Mouse (Mus musculus) heart, postnatal 4 days (tissue): ENCODE measurements around the gene Asrgl1. TPM values are rescaled to one million over a fixed set of nuclear protein-coding genes. Genes with fewer than 3 reads are reported as not detected.
A peak's percentile ranks its signal among the peaks of the same experiment; 100 is the strongest.

ENCODE experiments used
- DNase-seq: peaks from one replicate; pipeline ENCODE4 v3.0.0; 2021
- total RNA-seq, 2 experiments: library from RNA; stranded (reverse); gene quantifications; 2 replicates each; pipeline ENCODE4 v1.2.3; 2021

The Asrgl1 gene
- total RNA-seq, 2 experiments from 2014 or later = 13.2 to 16.4 TPM

DNA sequence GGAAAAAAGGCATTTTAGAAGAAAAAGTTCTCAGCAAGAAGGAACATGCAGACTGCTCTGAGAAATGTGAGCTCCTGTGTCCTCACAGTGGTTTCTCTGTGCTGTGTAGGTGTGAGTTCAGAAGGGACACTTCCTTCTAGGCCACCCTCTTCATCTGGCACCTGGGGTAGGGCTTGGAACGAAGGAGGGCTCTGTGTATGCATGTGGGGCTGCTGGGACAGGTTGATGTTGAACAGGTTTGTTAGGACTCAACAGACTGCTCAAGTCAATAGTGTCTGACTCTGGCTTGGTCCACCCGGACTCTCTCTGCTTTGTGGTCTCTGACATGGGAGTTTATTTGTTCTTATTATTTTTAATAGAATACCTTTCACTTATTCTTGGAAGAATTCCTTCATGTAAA lies 65.1 kb downstream of the Asrgl1 start:
- DNase-seq = no peak

DNA sequence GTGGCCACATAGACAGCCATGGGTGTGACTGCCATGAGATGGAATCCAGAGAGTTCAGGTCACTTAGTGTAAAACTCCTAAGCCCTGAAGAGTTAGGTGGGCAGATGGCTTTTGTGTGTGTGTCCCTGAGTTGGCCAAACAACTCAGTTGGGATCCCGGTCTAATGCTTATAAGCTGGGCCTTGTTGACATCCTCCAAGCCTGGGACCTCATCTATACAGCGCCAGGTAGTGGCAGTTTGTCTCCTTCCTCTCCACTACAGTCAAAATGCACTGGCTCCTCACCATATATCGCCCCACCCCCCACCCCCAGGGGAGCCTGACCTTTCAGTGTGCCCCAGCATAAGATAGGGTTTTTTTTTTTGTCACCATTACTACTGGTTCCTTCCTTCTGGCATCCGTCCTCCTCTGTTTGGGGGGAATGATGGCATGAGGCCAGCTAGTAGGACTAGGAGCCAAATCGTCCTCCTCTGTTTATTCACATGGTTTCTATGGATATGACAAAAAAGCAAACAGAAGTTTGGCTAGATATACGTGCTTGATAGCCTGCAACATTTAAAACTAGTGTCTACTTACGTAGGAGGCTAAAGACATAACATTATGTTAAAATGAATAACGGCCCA lies 65.6 kb downstream of the Asrgl1 start:
- DNase-seq = peak; percentile 69

DNA sequence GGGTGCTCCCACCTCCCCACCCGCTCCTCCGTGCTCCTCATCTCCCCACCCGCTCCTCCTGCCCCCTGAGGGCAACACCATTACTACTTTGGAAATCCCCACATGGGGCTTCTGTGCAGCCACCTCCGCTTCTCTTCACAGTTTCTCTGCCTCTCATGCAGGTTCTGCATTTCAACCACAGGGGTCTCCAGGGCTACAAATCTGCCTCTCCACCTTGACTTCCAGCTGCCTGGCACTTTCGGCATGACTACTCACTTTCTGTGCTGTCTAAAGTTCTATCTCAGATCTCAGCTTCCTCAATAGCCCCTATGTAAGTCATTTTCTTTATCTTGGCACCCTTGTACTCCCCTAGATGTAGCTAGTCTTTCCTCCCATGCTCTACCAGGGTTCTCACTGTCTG lies 68.1 kb downstream of the Asrgl1 start:
- DNase-seq = no peak

DNA sequence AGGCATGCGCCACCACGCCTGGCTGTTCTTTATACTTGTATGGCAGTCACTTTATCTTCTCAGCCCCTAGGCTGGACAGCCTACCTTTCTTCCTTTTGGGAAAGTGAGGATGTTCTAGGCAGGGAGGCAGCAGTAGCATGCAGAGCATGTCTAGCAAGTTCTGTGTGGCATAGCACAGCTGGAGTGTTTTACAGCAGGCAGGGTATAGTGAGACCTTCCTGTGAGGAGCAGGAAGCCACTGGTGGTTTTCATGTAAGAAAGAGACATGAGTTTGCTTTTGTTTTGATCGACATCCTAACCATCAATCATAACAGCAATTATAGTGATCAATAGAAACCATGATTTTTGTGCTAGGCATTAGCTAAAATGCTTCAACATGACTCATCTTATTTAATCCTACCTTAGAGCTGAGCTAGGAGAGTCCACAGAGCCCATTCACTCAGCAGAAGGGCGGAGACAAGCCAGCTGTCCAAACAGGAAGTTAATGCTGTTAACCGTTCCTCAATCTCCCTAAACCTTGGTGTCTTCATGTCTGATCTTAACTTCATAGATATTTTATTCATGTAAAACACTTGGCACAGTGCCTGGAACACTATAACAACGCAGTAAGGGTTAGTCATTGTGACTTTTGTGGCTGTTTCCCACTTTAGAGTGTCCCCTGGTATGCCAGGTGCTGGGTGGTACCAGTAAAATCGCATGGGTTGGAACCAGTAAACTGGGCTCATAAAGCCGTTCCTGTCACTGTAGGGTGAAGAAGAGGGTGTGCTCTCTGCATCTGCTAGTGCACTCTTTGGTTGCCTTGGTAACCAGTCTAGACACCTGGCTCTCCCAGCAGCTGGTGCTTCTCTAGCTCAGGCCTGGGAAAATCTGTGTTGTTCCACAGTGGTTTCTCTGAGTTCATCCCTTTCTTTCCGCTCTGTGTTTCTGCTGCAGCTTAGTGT lies 69.5 kb downstream of the Asrgl1 start:
- no peak for DNase-seq

- DNase-seq = no peak
These were observed 71.6 kb downstream of the Asrgl1 start for GRCm38 (mm10) chr19:9063831-9064230.

GRCm38 (mm10) chr19:9062822-9063221 lies 72.6 kb downstream of the Asrgl1 start:
- no peak for DNase-seq

DNA sequence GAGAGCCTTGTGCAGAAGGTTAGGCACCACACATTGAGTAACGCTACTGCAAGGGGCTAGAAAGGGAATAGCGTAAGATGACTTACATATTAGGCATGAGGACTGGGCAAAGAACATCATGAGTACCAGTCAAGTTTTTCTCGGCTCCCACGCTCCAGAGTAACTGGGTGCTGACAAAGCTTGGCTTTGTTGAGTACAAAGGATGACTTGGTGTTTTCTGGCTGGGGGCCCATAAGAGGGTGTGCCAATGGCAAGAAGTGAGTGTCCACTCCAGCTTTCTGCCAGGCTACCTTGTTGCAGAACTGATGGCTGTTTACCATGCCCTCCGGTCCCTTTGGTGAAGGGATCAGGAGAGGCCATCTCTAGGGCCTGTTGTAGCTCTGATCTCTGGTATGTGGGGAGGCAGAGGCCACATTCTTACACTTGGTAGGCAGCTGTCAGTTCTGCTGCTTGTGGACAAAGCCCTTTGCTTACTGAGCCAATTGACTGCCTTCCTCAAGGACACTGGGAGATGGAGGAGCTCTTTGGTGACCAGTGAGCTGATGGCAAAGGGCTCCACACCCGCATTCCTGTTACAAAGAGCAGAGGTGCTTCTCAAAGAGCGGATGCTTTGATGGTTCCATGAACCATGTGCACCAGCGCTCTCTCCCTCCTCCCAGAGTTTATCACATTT lies 74.1 kb downstream of the Asrgl1 start:
- no peak for DNase-seq

DNA sequence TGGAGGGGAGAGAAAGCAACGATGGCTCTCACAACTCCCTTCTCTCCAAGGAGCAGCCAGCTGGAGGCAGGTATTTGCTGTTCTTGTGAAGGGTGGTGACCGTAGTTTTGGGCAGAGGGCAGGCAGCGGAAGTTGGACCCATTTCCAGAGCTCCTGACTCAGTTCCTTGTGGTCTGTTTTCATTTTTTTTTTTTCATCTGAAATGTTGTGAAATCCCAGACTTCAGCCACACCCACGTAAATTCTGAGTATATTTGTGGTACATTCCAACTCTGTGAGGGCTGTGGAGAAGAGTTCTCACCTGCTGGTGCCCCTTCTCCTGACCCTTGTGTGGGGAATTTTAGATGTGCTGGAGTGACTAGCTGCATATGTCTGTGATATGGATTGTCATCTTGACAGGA lies 75.3 kb downstream of the Asrgl1 start:
- no peak for DNase-seq

Other genes with a start within 250 kb of the Asrgl1 start
- 10 to 100 TPM; 23.7 to 24.9 TPM for gene 1810009A15Rik, start 246.8 kb downstream of the Asrgl1 start, total RNA-seq
- gene Gm49416, start 246.7 kb downstream of the Asrgl1 start, total RNA-seq = 1 to 10 TPM; 2.3 to 3.6 TPM
- 10 to 100 TPM; 16.3 to 17.1 TPM for gene Ints5, start 242.6 kb downstream of the Asrgl1 start, total RNA-seq
- gene Ganab, start 237.6 kb downstream of the Asrgl1 start, total RNA-seq = 10 to 100 TPM; 80.9 to 83.7 TPM
- gene B3gat3, start 215.3 kb downstream of the Asrgl1 start, total RNA-seq = 10 to 100 TPM; 36.0 to 38.0 TPM
- gene Rom1, start 206.3 kb downstream of the Asrgl1 start, total RNA-seq = 1 to 10 TPM; 3.1 to 3.2 TPM
- 10 to 100 TPM; 15.4 to 16.6 TPM for gene Eml3, start 206.1 kb downstream of the Asrgl1 start, total RNA-seq
- 10 to 100 TPM; 62.5 to 63.8 TPM for gene Mta2, start 193.8 kb downstream of the Asrgl1 start, total RNA-seq
- gene Tut1, start 181.8 kb downstream of the Asrgl1 start, total RNA-seq = 1 to 10 TPM; 8.3 to 9.6 TPM
- gene Eef1g, start 168.6 kb downstream of the Asrgl1 start, total RNA-seq = 100 to 1,000 TPM; 357 to 371 TPM
- gene Ahnak, start 146.4 kb downstream of the Asrgl1 start, total RNA-seq = 100 to 1,000 TPM; 303 to 328 TPM
- gene Scgb1a1, start 47.7 kb downstream of the Asrgl1 start, total RNA-seq = not detected